Mouse (Mus musculus) midbrain, embryonic 15.5 days (tissue): ENCODE results near the gene Lrrc20. TPM values are rescaled to one million over a fixed set of nuclear protein-coding genes. Genes with fewer than 3 reads are reported as not detected.

ENCODE experiments used
- ATAC-seq: fragments of 200-750 bp; cut with Nextera tagmentation; replicated peaks from 2 replicates; pipeline ENCODE4 v1.8.0; 2017; ENCODE audit warnings: moderate TSS enrichment
- H3K27ac ChIP-seq: fragments of 300-500 bp; sonication (generic); 2 replicates; pipeline ENCODE4 v1.5.1; 2015; ENCODE audit warnings: mild to moderate bottlenecking, inconsistent platforms
- H3K27me3 ChIP-seq: fragments of 300-500 bp; sonication (generic); replicated peaks from 2 replicates; pipeline ENCODE4 v1.6.1; 2015; ENCODE audit warnings: inconsistent platforms
- H3K36me3 ChIP-seq: fragments of 300-500 bp; sonication (generic); replicated peaks from 2 replicates; pipeline ENCODE4 v1.6.1; 2015; ENCODE audit warnings: inconsistent platforms
- H3K4me1 ChIP-seq: fragments of 300-500 bp; sonication (generic); 2 replicates; pipeline ENCODE4 v1.6.1; 2015; ENCODE audit warnings: inconsistent platforms
- H3K4me2 ChIP-seq: fragments of 300-500 bp; sonication (generic); 2 replicates; pipeline ENCODE4 v1.6.1; 2015; ENCODE audit warnings: inconsistent platforms, mild to moderate bottlenecking, moderate library complexity
- H3K4me3 ChIP-seq: fragments of 300-500 bp; sonication (generic); 2 replicates; pipeline ENCODE4 v1.5.1; 2015; ENCODE audit warnings: mild to moderate bottlenecking, inconsistent platforms
- H3K9ac ChIP-seq: fragments of 300-500 bp; sonication (generic); 2 replicates; pipeline ENCODE4 v1.6.1; 2015; ENCODE audit warnings: mild to moderate bottlenecking, inconsistent platforms
- H3K9me3 ChIP-seq: fragments of 300-500 bp; sonication (generic); 2 replicates; pipeline ENCODE4 v1.6.1; 2016; ENCODE audit warnings: inconsistent platforms
- WGBS: fragments of 180-500 bp; shearing (Covaris S2); methylation state at CpG from one replicate; pipeline ENCODE4 v1.1.7; 2015; ENCODE audit warnings: mixed read lengths; 5-methylcytosine and 5-hydroxymethylcytosine counted together
- polyA plus RNA-seq: library from polyadenylated mRNA; unstranded; fragments of >200 nt; fragmentation: Nextera tagmentation; extraction: Ambion mirVana; gene quantifications from 2 replicates; pipeline ENCODE4 v1.2.1, GENCODE M21; 2015

Lrrc20 gene
- polyA plus RNA-seq, 1 experiment from 2014 or later: 18.1 TPM

- no peaks in the 10 kb centered on the region for H3K36me3 ChIP-seq
- no peak overlapping the region for H3K4me3 ChIP-seq
- no peaks in the 10 kb centered on the region for H3K9me3 ChIP-seq
- H3K9ac ChIP-seq: no peak overlapping the region
- no peak overlapping the region for H3K4me2 ChIP-seq
- H3K4me1 ChIP-seq: peaks cover 60% of the 10 kb centered on the region
- WGBS: 53% methylated on average over 7 of the region's 7 CpGs
- ATAC-seq: no peak
- peak overlapping the region; percentile 50; the same call in 1 of the 2 replicates for H3K27ac ChIP-seq
- no peaks in the 10 kb centered on the region for H3K27me3 ChIP-seq
These were observed 57.7 kb downstream of the Lrrc20 start for GRCm38 (mm10) chr10:61533285-61533684.

- H3K9me3 ChIP-seq: no peaks in the 10 kb centered on the region
- no peaks in the 10 kb centered on the region for H3K36me3 ChIP-seq
- H3K4me2 ChIP-seq: no peak overlapping the region
- peak overlapping the region; percentile 50 for H3K27ac ChIP-seq
- no peaks in the 10 kb centered on the region for H3K27me3 ChIP-seq
- H3K4me1 ChIP-seq: peaks cover 67% of the 10 kb centered on the region
- H3K9ac ChIP-seq: no peak overlapping the region
- ATAC-seq: peak; percentile 70
- 23% methylated on average over 3 of the region's 3 CpGs for WGBS
- no peak overlapping the region for H3K4me3 ChIP-seq
These were observed 58.9 kb downstream of the Lrrc20 start for GRCm38 (mm10) chr10:61534371-61535101.

DNA sequence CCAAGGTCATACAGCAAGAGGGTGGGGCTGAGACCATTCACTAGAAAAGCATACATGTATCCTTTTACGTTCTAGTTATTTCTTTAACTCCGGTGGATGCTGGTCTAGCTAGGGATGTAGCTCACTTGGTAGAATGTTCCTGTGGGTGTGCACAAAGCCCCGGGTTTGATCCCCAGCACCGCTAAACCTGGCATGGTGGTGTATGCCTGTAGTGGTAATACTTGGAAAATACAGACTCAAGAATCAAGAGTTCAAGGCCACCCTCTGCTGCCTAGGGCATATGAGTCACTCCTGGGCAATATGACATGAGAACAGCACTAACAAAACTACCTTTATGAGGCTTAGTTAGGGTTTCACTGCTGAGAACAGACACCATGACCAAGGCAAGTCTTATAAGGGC, 59.8 kb downstream of the Lrrc20 start:
- Histone ChIP-seq H3K9ac (no peak overlapping the region), H3K27me3 (no peaks in the 10 kb centered on the region)
- ATAC-seq: no peak

DNA sequence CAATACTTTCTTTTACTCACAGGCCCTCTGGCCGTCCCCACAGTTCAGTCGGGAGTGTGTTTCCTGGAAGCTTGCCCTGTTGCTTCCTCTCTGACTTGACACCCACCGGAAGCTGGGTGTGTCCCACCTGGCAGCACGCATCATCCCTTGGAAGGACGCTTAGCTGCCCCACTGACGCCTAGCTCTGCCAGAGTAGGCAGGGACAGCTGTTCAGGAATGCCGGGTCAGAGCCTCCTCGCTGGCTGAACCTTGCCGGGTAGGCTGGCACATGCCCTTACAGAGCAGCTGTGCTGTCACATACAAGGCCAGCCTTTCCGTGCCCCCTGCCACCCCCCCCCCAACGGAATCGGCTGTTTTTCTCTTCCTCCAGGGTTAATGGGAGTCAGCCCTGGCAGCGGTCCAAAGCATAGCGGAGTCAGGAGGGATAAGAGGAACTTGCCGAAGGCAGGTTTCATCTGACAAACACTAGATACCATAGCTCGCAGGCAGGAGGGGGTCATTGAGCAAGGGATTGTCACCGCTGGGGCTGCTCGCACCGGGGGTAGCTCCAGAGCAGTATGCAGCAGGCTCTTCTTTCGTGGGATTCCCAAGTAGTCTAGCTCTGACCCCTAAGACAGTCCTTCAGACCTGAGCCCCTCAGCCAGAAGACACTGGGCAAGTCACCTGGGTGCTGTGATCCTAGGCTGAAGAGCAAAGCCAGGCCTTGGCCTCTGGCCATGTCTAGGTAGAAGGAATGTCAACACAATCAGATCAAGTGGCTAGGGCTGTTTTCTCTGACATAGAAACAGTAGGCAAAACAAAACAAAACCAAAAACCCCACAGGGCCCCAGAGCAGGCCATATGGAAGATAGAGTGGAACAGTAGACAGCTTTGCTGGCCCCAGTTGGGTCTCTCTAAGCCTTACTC, 60.8 kb downstream of the Lrrc20 start:
- Histone ChIP-seq H3K4me3 (no peak overlapping the region), H3K36me3 (no peaks in the 10 kb centered on the region), H3K27ac (peak overlapping the region; percentile 50), H3K9me3 (no peaks in the 10 kb centered on the region), H3K9ac (no peak overlapping the region), H3K4me1 (peaks cover 53% of the 10 kb centered on the region), H3K4me2 (no peak overlapping the region), H3K27me3 (no peaks in the 10 kb centered on the region)
- ATAC-seq: peak; percentile 10; the same call in 1 of the 2 replicates
- WGBS: 35% methylated on average over 20 of the region's 20 CpGs

More for the DNA sequence above, 59.8 kb downstream of the Lrrc20 start:
- Histone ChIP-seq H3K4me1 (peaks cover 58% of the 10 kb centered on the region), H3K4me3 (no peak overlapping the region), H3K9me3 (no peaks in the 10 kb centered on the region), H3K4me2 (no peak overlapping the region), H3K27ac (peak overlapping the region; percentile 50), H3K36me3 (no peaks in the 10 kb centered on the region)
- WGBS: 76% methylated on average over 4 of the region's 4 CpGs

DNA sequence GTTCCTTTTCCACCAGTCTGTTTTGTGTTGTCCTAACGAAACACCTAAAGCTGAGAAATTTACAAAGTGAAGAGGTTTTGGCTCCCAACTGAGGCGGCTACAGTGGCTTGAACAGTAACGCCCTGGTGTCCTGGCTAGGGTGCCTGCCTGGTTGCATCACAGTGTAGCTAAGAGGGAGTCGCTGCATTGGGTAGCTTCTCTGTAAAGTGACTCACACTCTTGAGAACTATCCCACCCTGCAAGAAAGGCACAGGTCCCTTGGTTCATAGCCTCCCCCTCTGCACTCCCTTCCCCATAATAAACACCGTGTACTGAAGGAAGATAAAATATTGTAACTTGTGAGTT, 61.4 kb downstream of the Lrrc20 start:
- no peak for ATAC-seq
- no peaks in the 10 kb centered on the region for H3K36me3 ChIP-seq
- H3K9me3 ChIP-seq: no peaks in the 10 kb centered on the region
- no peak overlapping the region for H3K4me2 ChIP-seq
- no peak overlapping the region for H3K4me3 ChIP-seq
- no peak overlapping the region for H3K27ac ChIP-seq
- no peak overlapping the region for H3K9ac ChIP-seq
- peaks cover 53% of the 10 kb centered on the region for H3K4me1 ChIP-seq
- WGBS: 89% methylated on average over 5 of the region's 5 CpGs
- H3K27me3 ChIP-seq: no peaks in the 10 kb centered on the region

DNA sequence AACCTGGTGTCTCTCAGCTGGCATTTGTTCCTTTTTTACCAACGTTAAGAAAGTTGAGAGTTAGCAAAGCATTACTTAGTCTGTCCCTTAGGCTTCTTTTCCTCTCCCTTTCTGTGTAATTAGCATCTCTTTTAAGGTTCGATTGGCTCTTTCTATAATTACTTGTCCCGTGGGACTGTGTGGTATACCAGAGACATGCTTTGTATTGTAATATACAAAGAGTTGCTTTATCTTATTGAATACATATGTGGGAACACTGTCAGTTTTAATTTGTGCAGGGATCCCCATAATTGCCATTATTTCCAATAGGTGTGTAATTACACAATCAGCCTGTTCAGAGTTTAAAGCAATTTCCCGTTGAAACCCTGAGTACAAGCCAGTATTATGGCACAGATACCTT, 62.8 kb downstream of the Lrrc20 start:
- H3K4me1 ChIP-seq: peaks cover 51% of the 10 kb centered on the region
- 28% methylated on average over 4 of the region's 4 CpGs for WGBS
- no peaks in the 10 kb centered on the region for H3K36me3 ChIP-seq
- ATAC-seq: no peak
- no peaks in the 10 kb centered on the region for H3K27me3 ChIP-seq
- H3K27ac ChIP-seq: no peak overlapping the region
- H3K4me2 ChIP-seq: no peak overlapping the region
- H3K9me3 ChIP-seq: no peaks in the 10 kb centered on the region
- H3K4me3 ChIP-seq: no peak overlapping the region
- H3K9ac ChIP-seq: no peak overlapping the region

DNA sequence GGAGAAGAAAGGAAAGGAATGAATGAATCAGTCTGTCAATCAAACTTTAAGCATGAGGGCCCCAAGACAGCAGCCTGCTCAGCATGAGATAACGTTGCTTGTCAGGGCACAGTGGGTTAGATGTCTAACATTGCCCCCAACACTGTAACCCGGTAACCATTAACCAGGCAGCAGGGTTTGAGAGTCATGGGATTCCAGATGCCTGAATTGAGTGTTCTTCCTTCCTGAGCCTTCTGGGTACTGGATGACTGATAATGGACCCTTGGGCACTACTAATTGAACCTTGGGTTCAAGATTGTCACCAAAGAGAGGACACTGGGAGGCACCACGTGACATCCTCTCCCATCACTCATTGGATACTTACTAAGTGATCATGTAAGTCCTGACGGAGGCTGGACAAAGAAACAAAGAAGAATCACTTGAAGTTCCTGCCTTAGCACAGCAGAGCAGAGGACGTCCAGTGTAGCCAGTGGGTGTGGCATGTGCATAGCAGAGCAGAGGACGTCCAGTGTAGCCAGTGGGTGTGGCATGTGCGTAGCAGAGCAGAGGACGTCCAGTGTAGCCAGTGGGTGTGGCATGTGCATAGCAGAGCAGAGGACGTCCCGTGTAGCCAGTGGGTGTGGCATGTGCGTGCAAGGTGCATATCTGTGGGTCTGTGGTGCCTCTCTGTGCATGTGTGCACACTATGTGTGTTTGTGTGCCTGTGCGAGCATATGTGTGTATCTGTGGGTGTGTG, 68.7 kb downstream of the Lrrc20 start:
- Histone ChIP-seq H3K4me2 (no peak overlapping the region), H3K27ac (no peak overlapping the region), H3K36me3 (no peaks in the 10 kb centered on the region), H3K4me3 (no peak overlapping the region), H3K9ac (no peak overlapping the region), H3K27me3 (no peaks in the 10 kb centered on the region), H3K9me3 (no peaks in the 10 kb centered on the region), H3K4me1 (no peaks in the 10 kb centered on the region)
- 63% methylated on average over 12 of the region's 12 CpGs for WGBS
- ATAC-seq: peak; percentile 35

DNA sequence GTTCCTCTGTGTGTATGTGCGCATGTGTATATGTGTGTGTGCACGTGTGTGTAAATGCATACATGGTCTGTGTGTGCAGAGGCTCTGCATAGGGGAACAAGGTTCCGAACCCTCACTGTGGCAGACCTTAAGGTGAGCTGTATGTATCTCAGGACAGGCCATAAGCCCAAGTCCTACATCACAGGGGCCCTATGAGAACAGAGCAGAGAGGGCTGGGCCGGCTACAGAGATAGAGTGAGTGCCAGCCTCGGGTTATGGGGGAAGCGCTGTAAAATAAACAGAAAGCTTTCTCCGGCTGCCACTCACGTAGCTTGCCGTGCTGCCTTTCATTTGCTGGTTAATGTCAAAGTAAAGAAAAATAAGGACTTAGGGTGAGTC, 69.3 kb downstream of the Lrrc20 start:
- peak; percentile 38; the same call in 1 of the 2 replicates for ATAC-seq
- H3K36me3 ChIP-seq: no peaks in the 10 kb centered on the region
- 81% methylated on average over 9 of the region's 9 CpGs for WGBS
- no peak overlapping the region for H3K4me2 ChIP-seq
- no peak overlapping the region for H3K4me3 ChIP-seq
- no peaks in the 10 kb centered on the region for H3K27me3 ChIP-seq
- H3K9me3 ChIP-seq: no peaks in the 10 kb centered on the region
- H3K27ac ChIP-seq: no peak overlapping the region
- H3K4me1 ChIP-seq: no peaks in the 10 kb centered on the region
- no peak overlapping the region for H3K9ac ChIP-seq

DNA sequence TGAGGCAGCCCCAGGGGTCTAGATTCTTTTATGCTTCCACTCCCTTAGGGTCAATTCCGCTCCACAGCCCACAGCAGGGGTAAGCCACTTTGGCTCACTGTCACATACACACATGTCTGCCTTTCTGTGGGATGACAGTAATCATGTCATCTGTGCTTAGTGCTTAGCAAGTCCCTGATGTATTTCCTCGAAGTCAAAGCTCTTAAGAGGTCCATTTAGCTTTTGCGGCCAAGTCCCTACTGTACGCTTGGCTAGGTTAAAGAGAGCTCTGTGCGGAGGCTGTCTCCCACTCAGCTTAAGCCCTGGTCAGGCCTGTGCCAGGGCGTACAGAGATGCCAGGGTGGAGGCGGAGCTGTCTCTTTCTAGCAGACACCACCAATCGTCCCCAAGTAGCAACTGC, 74.5 kb downstream of the Lrrc20 start:
- Histone ChIP-seq H3K27ac (0 out of 2 replicates have a peak overlapping the region, but pooled peaks have one; percentile 20), H3K4me3 (no peak overlapping the region), H3K9me3 (no peaks in the 10 kb centered on the region), H3K4me1 (no peaks in the 10 kb centered on the region), H3K4me2 (no peak overlapping the region), H3K36me3 (no peaks in the 10 kb centered on the region), H3K9ac (no peak overlapping the region), H3K27me3 (no peaks in the 10 kb centered on the region)
- WGBS: 59% methylated on average over 8 of the region's 8 CpGs
- 0 out of 2 replicates have a peak, but pooled peaks have one; percentile 37 for ATAC-seq

- WGBS: 89% methylated on average over 6 of the region's 6 CpGs
- Histone ChIP-seq H3K27ac (no peak overlapping the region), H3K36me3 (no peaks in the 10 kb centered on the region; the same call in 1 of the 2 replicates), H3K4me2 (no peak overlapping the region), H3K9ac (no peak overlapping the region), H3K4me1 (no peaks in the 10 kb centered on the region), H3K9me3 (no peaks in the 10 kb centered on the region), H3K27me3 (no peaks in the 10 kb centered on the region), H3K4me3 (no peak overlapping the region)
- no peak for ATAC-seq
These were observed 79.6 kb downstream of the Lrrc20 start for GRCm38 (mm10) chr10:61555155-61555554.

GRCm38 (mm10) chr10:61558631-61559030, 83.0 kb downstream of the Lrrc20 start:
- Histone ChIP-seq H3K27me3 (no peaks in the 10 kb centered on the region), H3K9me3 (no peaks in the 10 kb centered on the region), H3K9ac (no peak overlapping the region), H3K4me2 (no peak overlapping the region), H3K4me3 (no peak overlapping the region), H3K36me3 (no peaks in the 10 kb centered on the region; the same call in 1 of the 2 replicates), H3K27ac (no peak overlapping the region), H3K4me1 (no peaks in the 10 kb centered on the region)
- ATAC-seq: no peak
- WGBS: 69% methylated on average over 2 of the region's 2 CpGs

- H3K4me2 ChIP-seq: no peak overlapping the region
- no peak overlapping the region for H3K9ac ChIP-seq
- H3K4me3 ChIP-seq: no peak overlapping the region
- H3K27me3 ChIP-seq: no peaks in the 10 kb centered on the region
- no peaks in the 10 kb centered on the region for H3K9me3 ChIP-seq
- H3K27ac ChIP-seq: no peak overlapping the region
- ATAC-seq: no peak
- no peaks in the 10 kb centered on the region for H3K4me1 ChIP-seq
- no peaks in the 10 kb centered on the region; the same call in 1 of the 2 replicates for H3K36me3 ChIP-seq
These were observed 83.9 kb downstream of the Lrrc20 start for GRCm38 (mm10) chr10:61559544-61559943.
